Mouse (Mus musculus) forebrain, embryonic 11.5 days (tissue): ENCODE data around the gene Nol6. TPM values are rescaled to one million over a fixed set of nuclear protein-coding genes. Genes with fewer than 3 reads are reported as not detected.

Experiments used
- ATAC-seq: fragments of 200-750 bp; cut with Nextera tagmentation; replicated peaks from 2 replicates; pipeline ENCODE4 v1.8.0; 2017; ENCODE audit warnings: moderate TSS enrichment; ENCODE audit not compliant: low FRiP score
- DNase-seq: peaks from one replicate; pipeline ENCODE4 v3.0.0-alpha.2; 2017; ENCODE audit warnings: low spot score
- H3K27ac ChIP-seq: fragments of 300-500 bp; sonication (generic); 2 replicates; pipeline ENCODE4 v1.5.1; 2014; ENCODE audit warnings: low read depth, low read length
- H3K27me3 ChIP-seq: fragments of 300-500 bp; sonication (generic); 2 replicates; pipeline ENCODE4 v1.6.1; 2014; ENCODE audit warnings: mild to moderate bottlenecking, low read length, mixed read lengths; ENCODE audit not compliant: control insufficient read depth, insufficient read depth
- H3K36me3 ChIP-seq: fragments of 300-500 bp; sonication (generic); 2 replicates; pipeline ENCODE4 v1.6.1; 2014; ENCODE audit warnings: mild to moderate bottlenecking, low read length, moderate library complexity, mixed read lengths; ENCODE audit not compliant: control insufficient read depth, insufficient read depth
- H3K4me1 ChIP-seq: fragments of 300-500 bp; sonication (generic); replicated peaks from 2 replicates; pipeline ENCODE4 v1.6.1; 2014; ENCODE audit warnings: low read length, mixed read lengths; ENCODE audit not compliant: control insufficient read depth, insufficient read depth
- H3K4me2 ChIP-seq: fragments of 300-500 bp; sonication (generic); 2 replicates; pipeline ENCODE4 v1.6.1; 2014; ENCODE audit warnings: low read depth, mild to moderate bottlenecking, low read length, moderate library complexity, mixed read lengths; ENCODE audit not compliant: severe bottlenecking
- H3K4me3 ChIP-seq: fragments of 300-500 bp; sonication (generic); 2 replicates; pipeline ENCODE4 v1.5.1; 2014; ENCODE audit warnings: low read depth, low read length
- H3K9ac ChIP-seq: fragments of 300-500 bp; sonication (generic); 2 replicates; pipeline ENCODE4 v1.6.1; 2014; ENCODE audit warnings: low read length
- H3K9me3 ChIP-seq: fragments of 300-500 bp; sonication (generic); 2 replicates; pipeline ENCODE4 v1.6.1; 2016; ENCODE audit warnings: low read length, mixed read lengths; ENCODE audit not compliant: control insufficient read depth
- WGBS: fragments of 180-500 bp; shearing (Covaris S2); extraction: QIAGEN DNeasy Blood & Tissue Kit; methylation state at CpG from one replicate; pipeline ENCODE4 v1.1.7; 2014; 5-methylcytosine and 5-hydroxymethylcytosine counted together
- polyA plus RNA-seq: library from polyadenylated mRNA; unstranded; fragments of >200 nt; fragmentation: Nextera tagmentation; extraction: Ambion mirVana; gene quantifications from 2 replicates; pipeline ENCODE4 v1.2.1, GENCODE M21; 2014

Nol6 gene
- polyA plus RNA-seq, 1 experiment from 2014 or later, result 31.6 TPM

- no peak for DNase-seq
- Histone ChIP-seq H3K36me3 (no peaks in the 10 kb centered on the region), H3K27ac (no peak overlapping the region), H3K9ac (no peak overlapping the region), H3K4me2 (no peak overlapping the region), H3K27me3 (peaks cover 20% of the 10 kb centered on the region; the same call in 1 of the 2 replicates), H3K4me3 (no peak overlapping the region), H3K4me1 (peaks cover 4% of the 10 kb centered on the region; the same call in 1 of the 2 replicates), H3K9me3 (no peaks in the 10 kb centered on the region)
- no peak for ATAC-seq
- WGBS, result 69% methylated on average over 5 of the region's 5 CpGs
Observed at GRCm38 (mm10) chr4:41096794-41097193, 27.5 kb downstream of the Nol6 start.

GRCm38 (mm10) chr4:41096169-41096568 is 28.1 kb downstream of the Nol6 start:
- Histone ChIP-seq H3K4me1 (peaks cover 4% of the 10 kb centered on the region; the same call in 1 of the 2 replicates), H3K27me3 (peaks cover 20% of the 10 kb centered on the region; the same call in 1 of the 2 replicates), H3K9ac (no peak overlapping the region), H3K4me2 (no peak overlapping the region), H3K36me3 (no peaks in the 10 kb centered on the region), H3K9me3 (no peaks in the 10 kb centered on the region), H3K27ac (no peak overlapping the region), H3K4me3 (no peak overlapping the region)
- ATAC-seq (no peak), DNase-seq (no peak)
- 69% methylated on average over 8 of the region's 8 CpGs for WGBS

- no peak for DNase-seq
Observed at GRCm38 (mm10) chr4:41094361-41094760, 29.9 kb downstream of the Nol6 start.

GRCm38 (mm10) chr4:41092958-41093357 is 31.3 kb downstream of the Nol6 start:
- WGBS, result 93% methylated on average over 1 of the region's 1 CpGs
- DNase-seq, result no peak
- no peak for ATAC-seq

More at GRCm38 (mm10) chr4:41094361-41094760, 29.9 kb downstream of the Nol6 start:
- H3K27me3 ChIP-seq, result peaks cover 20% of the 10 kb centered on the region; the same call in 1 of the 2 replicates
- WGBS, result 87% methylated on average over 9 of the region's 9 CpGs
- no peak for ATAC-seq
- no peak overlapping the region for H3K27ac ChIP-seq
- peaks cover 4% of the 10 kb centered on the region; the same call in 1 of the 2 replicates for H3K4me1 ChIP-seq
- H3K4me3 ChIP-seq, result no peak overlapping the region
- H3K9me3 ChIP-seq, result no peaks in the 10 kb centered on the region
- H3K4me2 ChIP-seq, result no peak overlapping the region
- no peak overlapping the region for H3K9ac ChIP-seq
- no peaks in the 10 kb centered on the region for H3K36me3 ChIP-seq

GRCm38 (mm10) chr4:41091391-41091790 is 32.9 kb downstream of the Nol6 start:
- DNase-seq (no peak), ATAC-seq (no peak)
- Histone ChIP-seq H3K27me3 (no peaks in the 10 kb centered on the region), H3K36me3 (no peaks in the 10 kb centered on the region), H3K4me1 (no peaks in the 10 kb centered on the region), H3K9ac (no peak overlapping the region), H3K27ac (no peak overlapping the region), H3K4me3 (no peak overlapping the region), H3K4me2 (no peak overlapping the region), H3K9me3 (no peaks in the 10 kb centered on the region)
- 55% methylated on average over 3 of the region's 3 CpGs for whole genome bisulfite sequencing

More at GRCm38 (mm10) chr4:41092958-41093357, 31.3 kb downstream of the Nol6 start:
- H3K4me1 ChIP-seq, result no peaks in the 10 kb centered on the region
- no peaks in the 10 kb centered on the region for H3K9me3 ChIP-seq
- H3K4me3 ChIP-seq, result no peak overlapping the region
- no peak overlapping the region for H3K27ac ChIP-seq
- no peak overlapping the region for H3K4me2 ChIP-seq
- no peaks in the 10 kb centered on the region for H3K36me3 ChIP-seq
- no peak overlapping the region for H3K9ac ChIP-seq
- peaks cover 14% of the 10 kb centered on the region; the same call in 1 of the 2 replicates for H3K27me3 ChIP-seq

- no peak overlapping the region for H3K4me2 ChIP-seq
- no peaks in the 10 kb centered on the region for H3K9me3 ChIP-seq
- H3K4me3 ChIP-seq, result no peak overlapping the region
- H3K27ac ChIP-seq, result no peak overlapping the region
- H3K9ac ChIP-seq, result no peak overlapping the region
- DNase-seq (no peak), ATAC-seq (no peak)
- H3K36me3 ChIP-seq, result no peaks in the 10 kb centered on the region
- H3K27me3 ChIP-seq, result no peaks in the 10 kb centered on the region
- no peaks in the 10 kb centered on the region for H3K4me1 ChIP-seq
- WGBS, result 81% methylated on average over 2 of the region's 2 CpGs
Observed at GRCm38 (mm10) chr4:41089705-41090104, 34.5 kb downstream of the Nol6 start.

DNA sequence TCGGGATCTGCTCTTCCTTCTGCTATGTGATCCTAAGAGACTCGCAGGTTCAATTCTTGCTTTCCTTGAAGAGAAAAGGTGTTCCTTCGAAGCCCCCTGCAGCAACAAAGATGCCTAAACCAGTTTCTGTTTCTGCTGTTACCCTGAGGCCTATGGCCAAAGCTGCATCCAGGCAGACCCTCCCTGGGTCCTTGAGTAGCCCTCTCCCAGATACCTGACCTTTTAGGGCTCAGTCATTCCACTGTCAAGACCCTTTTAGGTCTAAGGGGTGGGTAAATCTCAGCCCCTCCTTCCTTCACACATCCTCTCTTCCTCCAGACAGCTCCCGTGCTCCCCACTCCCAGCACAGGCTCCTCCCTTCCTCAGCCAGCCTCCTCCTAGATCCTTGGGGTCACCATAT is 35.1 kb downstream of the Nol6 start:
- DNase-seq (no peak), ATAC-seq (no peak)
- no peak overlapping the region for H3K27ac ChIP-seq
- H3K4me1 ChIP-seq, result no peaks in the 10 kb centered on the region
- H3K27me3 ChIP-seq, result no peaks in the 10 kb centered on the region
- H3K9me3 ChIP-seq, result no peaks in the 10 kb centered on the region
- WGBS, result 87% methylated on average over 4 of the region's 4 CpGs
- no peak overlapping the region for H3K9ac ChIP-seq
- no peaks in the 10 kb centered on the region for H3K36me3 ChIP-seq
- H3K4me3 ChIP-seq, result no peak overlapping the region
- no peak overlapping the region for H3K4me2 ChIP-seq

GRCm38 (mm10) chr4:41087459-41088298 is 36.6 kb downstream of the Nol6 start:
- ATAC-seq (no peak), DNase-seq (no peak)
- Histone ChIP-seq H3K4me2 (no peak overlapping the region), H3K27me3 (no peaks in the 10 kb centered on the region), H3K9ac (no peak overlapping the region), H3K4me1 (no peaks in the 10 kb centered on the region), H3K27ac (no peak overlapping the region), H3K36me3 (no peaks in the 10 kb centered on the region), H3K4me3 (no peak overlapping the region), H3K9me3 (no peaks in the 10 kb centered on the region)
- WGBS, result 90% methylated on average over 16 of the region's 16 CpGs

DNA sequence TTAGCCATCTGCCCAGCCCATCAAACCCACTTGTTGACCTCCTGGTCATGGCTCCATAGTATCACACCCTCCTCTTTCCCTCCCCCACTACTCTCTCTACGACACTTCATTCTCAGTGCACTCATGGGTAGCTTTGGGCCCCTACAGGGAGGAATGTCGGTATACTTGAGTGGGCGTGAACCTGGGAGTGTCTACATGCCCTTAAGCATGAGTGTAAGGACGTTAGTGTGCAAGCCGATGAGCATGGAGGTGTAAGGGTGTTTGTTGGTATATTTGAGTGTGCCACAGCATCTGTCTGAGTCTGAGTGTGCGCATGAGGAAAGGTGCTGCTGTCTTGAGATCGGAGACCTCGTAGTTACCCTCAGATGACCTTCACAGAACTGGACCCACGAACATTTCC is 37.3 kb downstream of the Nol6 start:
- Histone ChIP-seq H3K9me3 (no peaks in the 10 kb centered on the region), H3K4me1 (no peaks in the 10 kb centered on the region), H3K27ac (no peak overlapping the region), H3K4me2 (no peak overlapping the region), H3K9ac (no peak overlapping the region), H3K36me3 (no peaks in the 10 kb centered on the region), H3K27me3 (no peaks in the 10 kb centered on the region), H3K4me3 (no peak overlapping the region)
- DNase-seq (no peak), ATAC-seq (no peak)
- WGBS, result 82% methylated on average over 9 of the region's 9 CpGs
